Mouse (Mus musculus) liver, embryonic 14.5 days (tissue): ENCODE results near the gene Ankrd33. TPM values are rescaled to one million over a fixed set of nuclear protein-coding genes. Genes with fewer than 3 reads are reported as not detected.

ENCODE experiments used
- ATAC-seq: fragments of 200-750 bp; cut with Nextera tagmentation; 2 replicates; pipeline ENCODE4 v1.8.0; 2017; ENCODE audit warnings: moderate number of reproducible peaks, mild to moderate bottlenecking, moderate library complexity; ENCODE audit not compliant: insufficient read depth
- DNase-seq, 3 experiments: peaks; one replicate each; pipeline ENCODE4 v3.0.0-alpha.2; 2012 to 2013; ENCODE audit warnings: low read depth in 3 of 3, low spot score in 3 of 3
- H3K27ac ChIP-seq: fragments of 300-500 bp; sonication (generic); 2 replicates; pipeline ENCODE4 v1.5.1; 2014; ENCODE audit warnings: moderate library complexity, mild to moderate bottlenecking, control low read depth, inconsistent platforms
- H3K27me3 ChIP-seq: fragments of 300-500 bp; sonication (generic); 2 replicates; pipeline ENCODE4 v1.6.1; 2014; ENCODE audit warnings: mild to moderate bottlenecking, low read length, moderate library complexity; ENCODE audit not compliant: control insufficient read depth, insufficient read depth
- H3K36me3 ChIP-seq: fragments of 300-500 bp; sonication (generic); replicated peaks from 2 replicates; pipeline ENCODE4 v1.6.1; 2014; ENCODE audit warnings: low read depth; ENCODE audit not compliant: control insufficient read depth, insufficient read depth
- H3K4me1 ChIP-seq, 2 experiments: fragments of 200-500 bp in 1 of 2; fragments of 300-500 bp in 1 of 2; sonication (generic) in 1 of 2; replicated peaks; 2 replicates each; pipeline ENCODE4 v1.6.1; 2012 to 2014; ENCODE audit warnings: antibody characterized with exemption in 1 of 2, inconsistent platforms in 1 of 2, low read length in 1 of 2; ENCODE audit not compliant: control insufficient read depth in 2 of 2, insufficient read depth in 2 of 2
- H3K4me2 ChIP-seq: fragments of 300-500 bp; sonication (generic); 2 replicates; pipeline ENCODE4 v1.6.1; 2014; ENCODE audit warnings: low read depth, mild to moderate bottlenecking, control low read depth, moderate library complexity
- H3K4me3 ChIP-seq, 2 experiments: fragments of 200-500 bp in 1 of 2; fragments of 300-500 bp in 1 of 2; sonication (generic) in 1 of 2; 2 replicates each; pipeline ENCODE4 v1.5.1; 2012 to 2014; ENCODE audit warnings: low read depth in 2 of 2, low read length in 2 of 2, mild to moderate bottlenecking in 2 of 2, control low read depth in 1 of 2, inconsistent platforms in 1 of 2, moderate library complexity in 1 of 2; ENCODE audit not compliant: insufficient read depth in 1 of 2
- H3K9ac ChIP-seq: fragments of 300-500 bp; sonication (generic); replicated peaks from 2 replicates; pipeline ENCODE4 v1.6.1; 2014; ENCODE audit warnings: mild to moderate bottlenecking, control low read depth, moderate library complexity
- H3K9me3 ChIP-seq: fragments of 300-500 bp; sonication (generic); 2 replicates; pipeline ENCODE4 v1.6.1; 2016; ENCODE audit warnings: low read length, mixed read lengths; ENCODE audit not compliant: control insufficient read depth
- CTCF ChIP-seq: IDR thresholded peaks from 2 replicates; pipeline ENCODE4 v1.5.1; 2016; ENCODE audit warnings: antibody characterized with exemption, low read depth, control low read depth
- EP300 ChIP-seq: IDR thresholded peaks from 2 replicates; pipeline ENCODE4 v1.6.1; 2016; ENCODE audit warnings: antibody characterized with exemption, low read depth
- WGBS: fragments of 180-500 bp; shearing (Covaris S2); extraction: QIAGEN DNeasy Blood & Tissue Kit; methylation state at CpG from one replicate; pipeline ENCODE4 v1.1.7; 2014; ENCODE audit not compliant: insufficient replicate concordance; 5-methylcytosine and 5-hydroxymethylcytosine counted together
- polyA plus RNA-seq, 2 experiments: library from polyadenylated mRNA; depleted of rRNA in 1 of 2; stranded (reverse) in 1 of 2; unstranded in 1 of 2; fragments of >200 nt; fragmentation: Nextera tagmentation in 1 of 2; extraction: Ambion mirVana in 1 of 2; gene quantifications; 2 replicates each; pipeline versions ENCODE4 v1.2.1 to v1.2.3; 2012 to 2014

Ankrd33 gene
- polyA plus RNA-seq, 2 experiments: not detected

DNA sequence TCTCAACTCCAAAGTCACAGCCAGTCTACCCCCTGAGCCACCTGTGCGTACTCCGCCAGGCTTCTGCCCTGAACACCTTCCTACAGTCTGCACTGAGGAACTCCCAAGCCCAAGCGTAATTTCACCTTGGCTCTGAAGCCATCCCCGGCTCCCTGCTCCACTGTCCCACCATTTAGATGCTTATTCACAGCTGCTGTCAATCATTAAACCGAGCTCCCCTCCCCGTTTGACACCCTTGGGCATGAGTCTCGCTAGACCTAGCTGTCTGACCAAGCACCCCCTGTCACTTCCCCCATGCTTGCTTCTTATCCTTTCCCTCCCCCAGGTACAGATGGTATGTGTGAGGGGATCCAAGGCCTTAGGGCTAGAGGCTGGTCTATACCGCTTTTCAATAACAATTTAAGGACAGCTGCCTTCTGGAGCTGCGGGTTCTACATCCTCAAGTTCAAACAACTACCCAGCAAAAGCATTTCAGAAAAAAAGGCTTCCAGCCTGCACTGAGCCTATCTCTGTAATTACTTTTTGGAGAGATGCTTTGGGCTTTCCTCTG lies 45.8 kb upstream of the Ankrd33 start:
- Histone ChIP-seq H3K27ac (no peak overlapping the region), H3K4me1 (peaks cover 0 to 6% of the 10 kb centered on the region in 2 experiments; a peak in 1 of 4 replicates), H3K9ac (no peak overlapping the region), H3K36me3 (no peaks in the 10 kb centered on the region), H3K9me3 (no peaks in the 10 kb centered on the region), H3K4me3 (no peak overlapping the region), H3K27me3 (no peaks in the 10 kb centered on the region), H3K4me2 (no peak overlapping the region)
- no peak for TF ChIP-seq EP300
- TF ChIP-seq CTCF: no peak
- 41% methylated on average over 9 of the region's 9 CpGs for WGBS
- ATAC-seq: no peak
- no peak for DNase-seq

DNA sequence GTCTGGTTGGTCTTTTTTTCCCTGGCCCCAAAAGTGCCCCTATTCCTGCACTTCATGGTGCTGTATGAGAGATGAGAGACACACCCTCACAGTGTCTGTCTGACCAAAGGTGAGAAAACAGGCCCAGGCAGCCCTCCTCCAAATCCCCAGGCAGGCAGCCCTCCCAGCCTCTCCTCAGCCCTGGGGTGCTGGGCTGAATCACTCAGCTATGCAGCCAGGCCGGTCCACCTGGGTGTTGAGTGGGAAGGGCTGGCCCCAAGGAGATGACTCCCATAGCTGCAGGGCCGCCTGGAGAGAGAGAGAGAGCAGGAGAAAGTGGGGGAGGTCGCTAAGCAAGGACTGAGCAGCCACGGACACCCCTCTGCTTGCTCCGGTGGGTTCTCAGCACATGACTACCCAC lies 44.8 kb upstream of the Ankrd33 start:
- ATAC-seq (no peak), DNase-seq (no peak)
- Histone ChIP-seq H3K36me3 (no peaks in the 10 kb centered on the region), H3K4me2 (no peak overlapping the region), H3K9me3 (no peaks in the 10 kb centered on the region), H3K4me1 (peaks cover 0 to 6% of the 10 kb centered on the region in 2 experiments; a peak in 1 of 4 replicates), H3K9ac (no peak overlapping the region), H3K4me3 (no peak overlapping the region), H3K27me3 (peaks cover 3% of the 10 kb centered on the region; the same call in 1 of the 2 replicates), H3K27ac (no peak overlapping the region)
- TF ChIP-seq CTCF (no peak), EP300 (no peak)
- whole genome bisulfite sequencing: 44% methylated on average over 5 of the region's 5 CpGs

DNA sequence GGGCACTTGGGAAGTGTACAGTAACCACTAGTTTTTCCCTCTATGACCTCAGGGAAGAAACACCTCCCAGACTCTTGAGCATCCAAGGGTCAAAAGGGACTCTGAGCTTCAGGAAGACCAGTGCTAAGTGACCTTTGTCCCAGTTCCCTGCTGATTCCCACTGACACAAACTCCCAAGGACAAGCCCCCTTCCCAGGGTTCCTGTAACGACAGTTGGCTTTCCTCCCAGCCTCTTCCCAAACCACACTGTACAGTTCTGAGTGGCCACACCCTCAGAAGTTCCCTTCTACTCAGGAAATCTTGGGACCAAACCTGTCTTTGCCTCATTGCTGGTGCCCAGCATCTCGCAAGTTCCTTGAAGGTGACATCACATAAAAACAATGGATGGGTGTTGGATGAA lies 42.8 kb upstream of the Ankrd33 start:
- TF ChIP-seq EP300 (no peak), CTCF (no peak)
- H3K27ac ChIP-seq: no peak overlapping the region
- ATAC-seq: no peak
- H3K9me3 ChIP-seq: no peaks in the 10 kb centered on the region
- WGBS: 26% methylated on average over 2 of the region's 2 CpGs
- peaks cover 0 to 6% of the 10 kb centered on the region in 2 experiments; a peak in 1 of 4 replicates for H3K4me1 ChIP-seq
- H3K9ac ChIP-seq: no peak overlapping the region
- peaks cover 20% of the 10 kb centered on the region for H3K27me3 ChIP-seq
- no peaks in the 10 kb centered on the region for H3K36me3 ChIP-seq
- no peak overlapping the region for H3K4me2 ChIP-seq
- no peak for DNase-seq
- H3K4me3 ChIP-seq: no peak overlapping the region

DNA sequence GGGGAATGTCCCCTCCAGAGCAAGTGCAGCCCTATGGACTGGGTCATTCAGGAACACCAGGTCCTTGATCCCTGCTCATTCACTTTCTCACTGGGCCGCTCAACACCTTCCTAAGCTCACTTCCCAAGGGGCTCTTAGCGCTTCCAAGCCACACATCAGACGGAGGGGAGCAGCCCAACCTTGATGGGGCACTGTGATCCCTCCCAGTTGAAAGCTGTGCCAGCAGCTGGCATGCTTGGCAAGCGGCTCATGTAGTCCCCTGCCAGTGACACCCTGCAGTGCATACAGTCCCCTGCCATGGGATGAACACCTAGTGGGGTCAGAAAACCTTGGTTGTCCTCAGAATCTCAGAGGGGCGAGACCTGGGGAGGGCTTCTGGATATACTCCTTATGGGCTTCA lies 41.5 kb upstream of the Ankrd33 start:
- H3K4me1 ChIP-seq: peaks cover 0 to 6% of the 10 kb centered on the region in 2 experiments; a peak in 1 of 4 replicates
- H3K36me3 ChIP-seq: no peaks in the 10 kb centered on the region
- H3K4me2 ChIP-seq: no peak overlapping the region
- no peak overlapping the region for H3K9ac ChIP-seq
- no peak overlapping the region for H3K4me3 ChIP-seq
- no peak for TF ChIP-seq EP300
- no peak for TF ChIP-seq CTCF
- DNase-seq (no peak), ATAC-seq (no peak)
- 53% methylated on average over 5 of the region's 5 CpGs for WGBS
- no peak overlapping the region for H3K27ac ChIP-seq
- peaks cover 33% of the 10 kb centered on the region for H3K27me3 ChIP-seq
- H3K9me3 ChIP-seq: no peaks in the 10 kb centered on the region

DNA sequence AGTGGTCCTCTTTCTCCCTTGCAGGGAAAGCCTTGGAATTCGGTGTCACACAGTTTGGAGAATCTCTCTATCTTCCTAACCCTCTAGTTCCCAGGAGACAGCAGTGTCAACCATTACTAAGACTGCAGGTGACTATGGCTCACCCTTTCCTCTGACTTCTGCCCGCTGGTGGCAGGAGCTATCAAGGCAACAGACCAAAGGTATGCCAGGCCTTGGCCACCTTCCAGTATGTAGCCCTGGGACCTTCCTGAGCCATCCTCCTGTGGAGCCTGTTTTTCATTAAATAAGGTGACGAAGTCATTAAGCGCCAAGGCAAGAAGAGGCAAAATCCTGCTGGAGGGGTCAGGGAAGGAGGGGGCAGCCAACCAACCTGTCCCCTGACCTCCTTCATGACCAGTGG lies 40.4 kb upstream of the Ankrd33 start:
- Histone ChIP-seq H3K27ac (no peak overlapping the region), H3K36me3 (no peaks in the 10 kb centered on the region), H3K9me3 (no peaks in the 10 kb centered on the region), H3K4me3 (no peak overlapping the region), H3K4me1 (peaks cover 0 to 4% of the 10 kb centered on the region in 2 experiments; a peak in 1 of 4 replicates), H3K4me2 (no peak overlapping the region), H3K27me3 (peaks cover 38% of the 10 kb centered on the region), H3K9ac (no peak overlapping the region)
- DNase-seq (no peak), ATAC-seq (no peak)
- 60% methylated on average over 4 of the region's 4 CpGs for WGBS
- no peak for TF ChIP-seq EP300
